Mouse (Mus musculus): Measurements from ENCODE around the gene Drd2. TPM values are rescaled to one million over a fixed set of nuclear protein-coding genes. Genes with fewer than 3 reads are reported as not detected.

The Drd2 gene
- total RNA-seq (2021): 1 to 10 TPM; 5.2 to 5.7 TPM

GRCm38 (mm10) chr9:49340136-49341043, at the start of gene Drd2:
TSS of gene Drd2 (plus strand) at chr9:49340627.
- intact Hi-C loops (cut with DNase I): no loop called here
- peak; percentile 53 for DNase-seq

DNA sequence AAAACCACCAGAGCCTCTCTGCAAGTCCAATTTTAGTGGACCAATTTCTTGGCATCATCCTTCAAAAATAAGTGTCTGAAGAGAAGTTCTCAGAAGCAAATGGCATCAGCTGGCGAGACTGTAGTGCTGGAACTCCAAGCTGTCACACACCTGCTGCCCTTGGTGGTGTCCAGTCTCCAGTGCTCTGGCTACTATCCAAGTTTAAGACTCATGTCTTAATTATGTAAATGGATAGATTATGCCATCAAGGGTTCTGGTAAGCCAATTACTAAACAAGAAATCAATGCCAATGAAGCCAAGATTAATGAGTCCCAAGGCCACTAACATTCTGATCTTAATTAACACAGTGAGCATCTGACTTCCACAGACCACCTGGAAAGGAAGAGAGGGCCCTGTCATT, 45.3 kb upstream of the Drd2 start:
- intact Hi-C loops (cut with DNase I): no loop called here
- peak; percentile 33 for DNase-seq

GRCm38 (mm10) chr9:49307576-49307975, 32.9 kb upstream of the Drd2 start:
- DNase-seq: no peak

GRCm38 (mm10) chr9:49310821-49311220, 29.6 kb upstream of the Drd2 start:
- intact Hi-C loops (cut with DNase I): no loop called here
- no peak for DNase-seq

More at GRCm38 (mm10) chr9:49307576-49307975, 32.9 kb upstream of the Drd2 start:
- intact Hi-C loops (cut with DNase I): no loop called here

GRCm38 (mm10) chr9:49318638-49319037, 21.8 kb upstream of the Drd2 start:
- DNase-seq: no peak
- intact Hi-C loops (cut with DNase I): no loop called here

DNA sequence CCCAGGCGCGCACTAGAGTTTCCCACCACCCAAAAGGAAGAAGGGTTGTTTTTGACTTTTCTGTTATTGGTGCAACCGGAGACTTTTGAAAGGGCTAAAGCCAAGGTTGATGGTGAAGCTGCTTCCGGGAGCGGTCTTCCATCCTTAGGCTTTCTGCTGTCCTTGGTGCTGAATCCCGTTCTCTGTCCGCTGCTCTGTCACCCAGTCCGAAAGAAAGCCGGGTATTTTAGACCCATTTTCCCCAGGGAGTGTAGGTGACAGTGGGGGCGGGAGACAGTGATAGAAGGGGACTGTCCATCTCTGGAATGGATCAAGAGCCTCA, 578 bp downstream of the Drd2 start:
- intact Hi-C loops (cut with DNase I): no loop called here
- peak; percentile 20 for DNase-seq

DNA sequence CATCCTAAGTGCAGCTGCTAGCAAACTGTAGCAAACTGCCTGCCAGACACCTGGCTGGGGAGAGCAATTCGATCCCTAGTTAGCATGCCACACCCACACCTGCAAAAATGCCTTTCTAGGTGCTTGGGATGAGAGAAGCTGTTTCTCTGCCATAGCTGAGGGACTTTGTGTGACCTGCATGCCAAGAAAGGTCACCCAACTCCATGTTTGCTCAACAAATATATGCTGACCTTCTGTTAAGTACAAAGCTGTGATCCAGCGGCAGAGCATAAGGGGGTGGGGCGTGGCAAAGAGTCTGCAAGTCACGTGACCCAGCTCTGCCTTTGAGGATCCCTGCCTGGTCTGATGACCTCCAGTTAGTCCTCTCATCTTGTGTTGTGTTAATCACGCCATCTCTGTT, 25.3 kb downstream of the Drd2 start:
- no peak for DNase-seq
- intact Hi-C loops (cut with DNase I): no loop called here

DNA sequence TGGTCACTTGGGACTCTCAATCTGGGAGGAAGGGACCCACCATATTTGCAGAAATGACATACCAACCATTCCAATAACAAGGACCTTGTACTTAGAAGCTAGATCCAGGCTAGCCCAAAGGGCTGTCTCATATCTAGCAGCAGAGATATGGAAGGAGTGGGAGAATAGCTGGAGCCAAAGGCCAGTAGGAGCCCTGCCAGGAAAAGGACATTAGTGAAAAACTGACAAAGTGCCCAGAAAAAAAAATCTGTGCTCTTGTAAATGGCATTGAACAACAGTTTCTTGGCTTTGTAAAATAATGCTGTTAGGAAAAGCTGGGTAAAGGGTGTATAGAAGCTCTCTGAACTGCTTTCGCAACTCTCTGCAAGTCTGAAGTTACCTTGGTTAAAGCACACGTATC, 33.5 kb downstream of the Drd2 start:
- DNase-seq: no peak

DNA sequence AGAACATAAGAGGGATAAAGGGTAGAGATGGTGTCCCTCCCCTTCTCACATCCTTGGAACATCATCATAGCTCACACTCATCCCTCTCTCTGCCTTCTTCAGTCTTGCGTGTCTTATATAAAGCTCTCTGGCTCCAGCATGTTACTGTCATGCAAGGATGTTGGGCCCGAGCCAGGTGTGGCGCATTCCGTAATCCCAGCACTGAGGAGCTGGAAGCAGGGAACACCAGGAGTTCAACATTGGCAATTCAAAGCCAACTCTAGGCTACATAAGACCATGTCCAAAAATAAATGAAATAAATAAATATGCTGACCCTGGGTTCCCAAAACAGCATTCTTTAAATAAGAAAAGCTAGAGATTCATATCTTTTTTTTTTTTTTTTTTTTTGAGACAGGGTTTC, 39.5 kb downstream of the Drd2 start:
- DNase-seq: peak; percentile 49

More for the DNA sequence above, 33.5 kb downstream of the Drd2 start:
- intact Hi-C loops (cut with DNase I): no loop called here

DNA sequence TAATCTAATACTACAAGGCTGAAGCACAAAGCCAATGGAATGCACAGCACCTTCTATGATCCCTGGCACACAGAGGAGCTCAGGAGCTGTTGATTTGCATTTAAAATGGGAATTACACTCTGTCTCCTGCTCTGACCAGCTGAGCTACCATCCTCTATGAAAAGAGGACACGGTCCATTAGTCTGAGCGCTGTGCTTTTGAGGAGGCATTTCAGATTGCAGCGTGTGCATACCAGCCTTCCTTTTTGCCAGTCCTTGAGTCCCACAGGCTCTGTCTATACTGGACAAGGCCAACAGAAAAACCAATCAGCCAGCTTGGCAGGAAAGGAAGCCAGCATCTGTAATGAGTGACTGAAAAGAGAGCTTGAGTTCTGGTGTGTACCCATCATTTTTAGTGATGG, 43.6 kb downstream of the Drd2 start:
- no peak for DNase-seq
- intact Hi-C loops (cut with DNase I): no loop called here

More for the DNA sequence above, 39.5 kb downstream of the Drd2 start:
- intact Hi-C loops (cut with DNase I): no loop called here

DNA sequence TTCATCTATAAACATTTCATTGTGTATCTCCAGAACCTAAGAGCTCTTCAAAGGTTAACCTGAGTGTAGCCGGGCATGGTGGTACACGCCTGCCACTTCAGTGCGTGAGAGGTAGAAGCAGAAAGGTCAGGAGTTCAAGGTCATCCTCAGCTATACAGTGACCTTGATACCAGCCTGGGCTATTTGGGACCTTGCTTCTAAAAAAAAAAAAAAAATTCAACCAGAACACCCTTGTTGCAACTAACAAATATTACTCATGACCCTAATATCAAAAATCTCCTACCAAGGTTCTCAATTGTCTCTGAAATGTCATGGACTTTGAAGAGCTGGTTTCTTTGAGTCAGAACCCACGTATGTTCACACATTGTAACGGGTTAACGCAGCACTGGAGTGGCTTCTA, 44.4 kb downstream of the Drd2 start:
- no peak for DNase-seq
- intact Hi-C loops (cut with DNase I): no loop called here

- DNase-seq: no peak
- intact Hi-C loops (cut with DNase I): no loop called here
Observed at GRCm38 (mm10) chr9:49385301-49385700, 44.9 kb downstream of the Drd2 start.

DNA sequence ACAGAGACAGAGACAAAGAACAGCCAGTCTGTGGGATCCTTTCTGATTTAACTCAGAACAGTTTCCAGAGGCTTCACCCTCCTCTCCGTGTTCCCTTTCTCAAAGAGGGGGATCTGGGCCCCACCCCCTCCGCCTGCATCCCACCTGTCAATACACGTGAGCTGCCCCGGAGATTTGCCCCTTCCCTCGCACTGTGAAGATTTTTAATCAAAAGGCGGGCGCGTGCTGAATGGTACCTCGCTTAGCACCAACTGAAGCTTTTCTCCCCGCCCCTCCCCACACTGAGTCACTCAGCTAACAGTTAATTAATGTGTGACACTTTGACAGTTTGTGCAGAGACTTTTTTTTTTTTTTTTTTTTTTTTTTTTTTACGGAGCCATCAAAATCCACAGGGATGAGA, 45.7 kb downstream of the Drd2 start:
- DNase-seq: no peak
- intact Hi-C loops (cut with DNase I): no loop called here

DNA sequence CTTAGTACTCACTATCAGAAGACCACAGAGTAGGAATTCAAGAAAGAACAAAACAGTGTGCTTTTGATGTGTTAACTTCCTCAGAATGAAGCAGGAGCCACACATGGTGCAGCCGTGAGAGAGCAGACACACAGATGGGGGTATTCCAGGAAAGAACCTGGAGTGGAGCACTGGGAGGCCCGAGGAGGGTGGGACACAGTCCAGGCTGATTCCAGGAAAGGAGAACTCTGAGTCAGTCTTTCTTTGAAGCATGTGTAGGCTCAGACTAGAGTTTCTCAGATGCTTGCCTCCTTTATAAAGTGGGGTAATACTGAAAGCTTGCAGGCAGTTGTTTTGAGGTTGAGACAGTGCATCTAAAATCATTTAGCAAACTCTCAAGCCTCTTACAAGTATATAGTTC, 51.8 kb downstream of the Drd2 start:
- DNase-seq: no peak
- intact Hi-C loops (cut with DNase I): no loop called here

DNA sequence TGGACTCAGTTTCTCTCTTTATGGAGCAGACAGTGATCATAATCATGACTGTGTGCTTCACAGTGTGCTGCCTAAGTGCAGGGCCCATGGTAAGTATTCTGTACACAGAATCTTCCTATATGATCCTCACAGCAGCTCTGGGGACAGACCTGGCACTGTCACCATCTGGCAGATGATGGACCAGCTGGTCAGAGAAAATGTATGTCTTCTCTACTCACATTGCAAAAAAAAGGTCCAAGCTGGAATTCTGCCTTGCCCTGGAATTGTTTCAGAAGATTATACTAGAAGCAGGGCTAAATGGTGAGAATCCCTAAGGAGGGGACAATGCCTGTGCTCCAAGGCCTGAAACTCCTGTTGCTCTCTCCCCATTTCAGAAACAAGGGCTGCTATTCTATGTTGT, 55.6 kb downstream of the Drd2 start:
- no peak for DNase-seq
- intact Hi-C loops (cut with DNase I): no loop called here

DNA sequence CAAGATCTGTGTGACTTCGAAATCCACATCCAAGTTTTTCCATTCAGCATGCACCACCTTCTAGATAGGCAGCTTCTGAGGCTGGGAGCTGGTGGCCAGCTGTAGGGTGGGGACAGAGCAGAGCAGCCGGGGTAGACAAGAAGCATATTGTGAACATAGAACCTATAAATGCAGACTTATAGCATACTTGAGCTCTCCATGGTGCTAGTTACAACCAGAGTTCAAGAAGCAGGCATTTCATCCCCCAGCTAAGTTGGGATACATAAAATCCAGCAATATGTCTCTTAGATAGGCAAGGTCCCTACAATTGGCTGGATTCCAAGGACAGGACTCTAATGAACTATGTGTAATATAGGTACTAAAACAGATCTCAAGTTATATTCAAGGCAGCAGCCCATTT, 63.3 kb downstream of the Drd2 start:
- no peak for DNase-seq
- intact Hi-C loops (cut with DNase I): no loop called here

GRCm38 (mm10) chr9:49407028-49407427, 66.6 kb downstream of the Drd2 start:
- intact Hi-C loops (cut with DNase I): no loop called here
- DNase-seq: no peak

GRCm38 (mm10) chr9:49410621-49411020, 70.2 kb downstream of the Drd2 start:
- DNase-seq: no peak
- intact Hi-C loops (cut with DNase I): no loop called here

GRCm38 (mm10) chr9:49423866-49424265, 83.4 kb downstream of the Drd2 start:
- no peak for DNase-seq
- intact Hi-C loops (cut with DNase I): no loop called here

GRCm38 (mm10) chr9:49425585-49425984, 85.2 kb downstream of the Drd2 start:
- DNase-seq: no peak
- intact Hi-C loops (cut with DNase I): no loop called here

DNA sequence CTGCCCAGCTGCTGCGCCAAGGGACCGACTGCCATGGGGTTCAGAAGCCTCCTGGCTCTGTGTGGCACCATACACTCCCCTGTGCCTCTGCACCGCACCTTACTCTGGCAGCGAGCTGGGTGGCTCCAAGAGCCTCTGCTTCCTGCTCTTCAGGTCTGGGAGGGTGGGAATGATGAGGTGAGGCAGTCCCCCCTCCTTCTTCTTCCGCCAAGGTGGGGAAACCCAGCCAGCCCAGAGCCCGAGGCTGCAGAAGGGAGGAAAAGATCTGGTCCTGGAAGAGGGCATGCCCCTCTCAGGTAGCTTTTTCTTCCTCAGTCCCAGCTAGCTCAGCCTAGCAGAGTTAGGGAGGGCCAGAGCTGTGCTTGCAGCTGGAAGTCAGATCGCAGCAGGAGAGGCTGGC, 86.5 kb downstream of the Drd2 start, which contains the start of gene Ankk1:
Gene Ankk1, minus strand, starts transcription at position 101 of the 400 bp plus-strand sequence.
- no peak for DNase-seq
- intact Hi-C loops (cut with DNase I): no loop called here

- intact Hi-C loops (cut with DNase I): no loop called here
- no peak for DNase-seq
Observed at GRCm38 (mm10) chr9:49427478-49427877, 87.1 kb downstream of the Drd2 start.

GRCm38 (mm10) chr9:49442621-49443020, 102.2 kb downstream of the Drd2 start:
- DNase-seq: no peak
- intact Hi-C loops (cut with DNase I): no loop called here
